Mouse (Mus musculus): ENCODE data around the gene Inpp5k.
"Not testable (repeated sequence)": the region's sequence is repeated elsewhere in the genome, so short reads cannot be mapped to it uniquely, and the experiment has no call there.

The Inpp5k gene

DNA sequence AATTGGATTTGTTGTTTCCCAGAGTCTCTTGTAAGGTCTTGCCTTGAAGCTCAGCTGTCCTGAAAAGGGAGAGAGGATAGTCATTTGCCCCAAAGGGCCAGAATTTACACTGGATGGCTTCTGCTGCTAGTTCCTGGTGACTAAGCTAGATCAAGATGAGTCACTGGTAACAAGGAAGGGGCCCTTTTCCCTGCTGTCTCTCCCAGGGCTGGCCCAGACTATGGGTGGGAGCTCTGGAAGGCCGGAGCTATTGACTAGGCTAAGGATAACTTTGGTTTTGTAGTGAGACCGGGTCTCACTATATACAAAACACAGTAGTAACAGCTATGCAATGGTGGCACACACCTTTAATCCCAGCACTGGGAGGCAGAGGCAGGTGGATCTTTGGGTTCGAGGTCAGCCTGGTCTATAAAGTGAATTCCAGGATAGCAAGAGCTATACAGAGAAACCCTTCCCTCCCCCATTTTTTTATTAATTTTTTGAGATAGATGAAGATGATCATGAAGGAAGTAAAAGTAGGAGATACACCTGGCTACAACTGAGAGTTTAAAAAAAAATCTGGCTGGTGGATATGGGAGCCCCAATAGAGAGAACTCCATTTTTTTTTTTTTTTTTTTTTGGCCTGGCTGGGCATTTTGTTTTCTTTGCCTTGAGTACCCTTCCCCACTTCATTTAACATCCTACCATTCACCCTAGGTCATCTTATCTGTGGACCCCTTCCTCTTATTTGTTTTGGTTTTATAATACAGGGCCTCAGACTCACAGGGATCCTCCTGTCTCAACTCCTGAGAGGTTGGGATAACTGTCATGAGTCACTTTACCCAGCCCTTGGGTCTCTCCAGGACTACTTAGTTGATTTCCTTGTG, 47.3 kb downstream of the Inpp5k start:
- DNase-seq (ENCODE audit: extremely low read depth, low read depth), result no peak

DNA sequence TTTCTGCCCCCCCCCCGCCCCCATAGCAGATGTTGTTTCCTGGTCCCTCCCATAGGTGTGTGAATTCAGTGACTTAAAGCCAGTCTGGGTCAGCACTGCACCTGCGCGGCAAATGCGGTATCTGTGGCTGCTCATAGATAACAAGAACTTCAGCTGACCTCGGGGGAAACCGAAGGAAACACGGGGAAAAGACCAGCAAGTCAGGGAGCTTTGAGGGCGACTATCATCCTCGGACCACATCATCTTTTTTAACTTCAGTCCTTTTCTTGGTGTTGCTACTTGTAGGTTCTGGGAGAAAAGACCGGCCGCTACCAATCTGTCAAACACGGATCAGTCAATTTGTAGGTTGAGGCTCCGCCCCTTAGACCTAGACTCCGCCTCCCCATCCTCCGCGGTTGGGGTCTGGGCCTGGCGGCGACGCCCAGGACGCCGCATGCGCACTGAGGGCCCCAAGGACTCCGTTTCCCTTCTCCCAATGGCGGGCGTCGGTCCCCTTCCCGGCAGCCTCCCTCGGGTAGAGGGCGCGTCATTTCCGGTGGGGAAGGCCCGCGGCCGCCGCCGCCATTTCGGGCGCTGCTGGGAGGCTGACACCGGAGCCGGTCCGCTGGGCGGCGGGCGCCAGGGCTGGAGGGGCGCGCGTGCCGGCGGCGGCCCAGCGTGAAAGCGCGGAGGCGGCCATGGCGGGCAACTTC, 48.1 kb downstream of the Inpp5k start, which contains the start of gene Crk:
Gene Crk, plus strand, starts transcription at position 513 of the 692 bp plus-strand sequence.
- peak; percentile 87 for DNase-seq (ENCODE audit: extremely low read depth, low read depth)

DNA sequence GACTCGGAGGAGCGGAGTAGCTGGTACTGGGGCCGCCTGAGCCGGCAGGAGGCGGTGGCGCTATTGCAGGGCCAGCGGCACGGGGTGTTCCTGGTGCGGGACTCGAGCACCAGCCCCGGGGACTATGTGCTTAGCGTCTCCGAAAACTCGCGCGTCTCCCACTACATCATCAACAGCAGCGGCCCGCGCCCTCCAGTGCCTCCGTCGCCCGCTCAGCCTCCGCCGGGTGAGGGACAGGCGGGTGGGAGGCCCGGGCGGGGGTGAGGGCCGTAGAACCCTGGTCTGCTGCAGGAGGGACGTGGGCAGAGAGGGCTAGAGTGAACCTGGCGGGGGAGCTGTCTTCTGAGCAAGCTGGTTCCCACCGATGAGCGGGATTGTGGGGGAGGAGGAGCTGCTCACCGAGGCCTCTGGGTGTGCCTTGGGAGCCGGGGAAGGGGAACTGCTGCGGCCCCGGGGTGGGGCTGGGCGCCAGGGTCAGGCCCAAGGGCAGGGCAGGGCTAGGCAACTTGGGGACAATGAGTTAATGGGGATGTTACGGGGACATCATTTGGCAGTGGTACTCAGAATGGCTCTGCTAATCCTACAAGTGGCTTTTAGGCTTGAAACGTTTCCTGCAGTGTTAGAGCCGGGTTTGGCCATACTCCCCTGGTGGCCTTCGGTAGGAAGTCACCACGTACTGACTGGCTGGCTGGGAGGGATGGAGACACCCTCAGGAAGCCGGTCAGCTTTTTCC, 48.8 kb downstream of the Inpp5k start:
- DNase-seq (ENCODE audit: extremely low read depth, low read depth), result peak; percentile 31

DNA sequence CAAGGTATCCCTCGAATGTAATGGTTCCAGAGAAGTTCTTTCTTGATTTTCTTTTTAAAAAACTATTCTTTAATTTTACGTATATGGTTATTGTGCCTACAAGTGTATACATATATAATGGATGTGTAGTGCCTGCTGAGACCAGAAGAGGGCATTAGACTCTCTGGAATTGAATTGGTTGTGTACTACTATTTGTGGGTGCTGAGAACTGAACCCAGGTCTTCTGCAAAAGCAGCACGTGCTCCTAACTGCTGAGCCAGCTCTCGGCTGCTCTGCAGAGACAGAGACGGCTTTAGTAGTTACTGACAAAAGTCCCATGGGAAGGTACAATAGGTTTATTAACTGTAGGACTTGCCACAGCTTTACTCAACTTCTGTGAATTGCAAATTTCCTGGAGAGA, 53.7 kb downstream of the Inpp5k start:
- DNase-seq (ENCODE audit: extremely low read depth, low read depth), result no peak

DNA sequence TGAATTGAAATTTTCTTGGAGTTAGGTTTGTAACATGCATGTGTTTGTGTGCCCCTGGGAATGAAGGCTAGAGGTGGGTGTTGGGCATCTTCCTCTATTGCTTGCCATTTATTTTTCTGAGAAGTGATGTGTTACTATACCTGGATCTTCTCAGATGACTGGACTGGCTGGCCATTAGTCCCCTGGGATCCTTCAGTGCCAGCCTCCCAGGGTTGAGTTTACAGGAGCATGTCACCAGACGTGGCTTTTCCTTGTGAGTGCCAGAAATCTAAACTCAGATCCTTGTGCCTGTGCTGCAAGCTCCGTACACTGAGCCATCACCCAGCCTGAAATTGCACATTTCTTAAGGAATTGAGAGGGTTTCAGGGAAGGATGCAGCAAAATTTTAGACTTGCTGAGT, 54.2 kb downstream of the Inpp5k start:
- DNase-seq (ENCODE audit: extremely low read depth, low read depth), result no peak

DNA sequence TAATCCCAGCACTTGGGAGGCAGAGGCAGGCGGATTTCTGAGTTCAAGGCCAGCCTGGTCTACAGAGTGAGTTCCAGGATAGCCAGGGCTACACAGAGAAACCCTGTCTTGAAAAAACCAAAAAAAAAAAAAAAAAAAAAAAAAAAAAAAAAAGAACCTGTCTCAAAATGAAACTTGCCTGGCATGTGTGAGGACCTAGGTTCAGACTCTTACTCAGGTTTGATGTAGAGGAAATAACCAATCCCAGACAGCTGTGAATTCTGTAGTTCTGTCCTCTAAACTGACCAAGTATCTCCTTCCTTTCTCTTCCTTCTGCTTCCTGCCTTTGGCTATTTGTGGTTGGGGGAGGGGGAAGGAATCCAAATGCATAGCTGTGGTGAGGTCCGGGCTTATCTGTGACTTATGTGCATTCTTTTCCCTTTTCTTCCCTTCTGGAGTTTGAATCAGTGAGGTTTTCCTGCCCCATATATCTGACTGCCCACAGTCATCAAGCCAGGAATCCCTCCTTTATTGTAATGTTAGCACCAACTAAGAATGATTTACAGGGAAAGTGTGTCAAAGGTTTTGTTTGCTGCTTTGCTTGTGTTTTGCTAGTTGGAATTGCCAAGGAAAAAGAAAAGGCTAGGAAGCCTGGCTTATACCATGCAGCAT, 56.7 kb downstream of the Inpp5k start:
- no peak for DNase-seq (ENCODE audit: extremely low read depth, low read depth)

DNA sequence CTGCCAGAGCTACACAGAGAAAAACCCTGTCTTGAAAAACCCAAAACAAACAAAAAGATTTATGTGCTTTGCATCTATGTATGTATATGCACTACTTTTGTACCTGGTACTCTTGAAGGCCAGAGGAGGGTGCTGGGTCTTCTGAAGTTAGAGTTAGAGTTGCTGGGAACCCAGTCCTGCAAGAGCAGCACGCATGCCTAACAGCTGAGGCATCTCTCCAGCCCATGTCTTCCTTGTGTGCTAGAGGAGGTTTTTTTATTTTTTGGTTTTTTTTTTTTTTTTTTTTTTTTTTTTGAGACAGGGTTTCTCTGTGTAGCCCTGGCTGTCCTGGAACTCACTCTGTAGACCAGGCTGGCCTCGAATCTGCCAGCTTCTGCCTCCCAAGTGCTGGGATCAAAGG, 57.3 kb downstream of the Inpp5k start:
- DNase-seq (ENCODE audit: extremely low read depth, low read depth), result no peak

DNA sequence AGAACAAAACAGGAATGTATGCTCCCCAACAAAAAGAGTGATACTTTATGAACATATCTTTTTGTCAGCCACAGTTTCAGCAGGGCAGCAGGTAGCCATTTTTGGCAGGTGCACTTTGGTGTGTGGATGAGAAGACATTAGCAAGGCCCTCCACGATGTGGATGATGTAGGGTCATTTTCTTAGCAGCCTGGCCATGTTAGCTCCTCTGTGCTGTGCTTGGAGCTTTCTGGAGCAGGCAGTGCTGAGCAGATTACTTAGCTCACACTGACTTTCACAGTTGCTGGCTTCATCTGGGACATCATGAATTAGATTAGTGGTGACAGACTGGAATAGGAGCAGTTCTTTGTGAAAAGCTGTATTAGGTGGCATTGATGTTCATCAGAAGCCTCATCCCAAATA, 59.2 kb downstream of the Inpp5k start:
- DNase-seq (ENCODE audit: extremely low read depth, low read depth), result no peak

DNA sequence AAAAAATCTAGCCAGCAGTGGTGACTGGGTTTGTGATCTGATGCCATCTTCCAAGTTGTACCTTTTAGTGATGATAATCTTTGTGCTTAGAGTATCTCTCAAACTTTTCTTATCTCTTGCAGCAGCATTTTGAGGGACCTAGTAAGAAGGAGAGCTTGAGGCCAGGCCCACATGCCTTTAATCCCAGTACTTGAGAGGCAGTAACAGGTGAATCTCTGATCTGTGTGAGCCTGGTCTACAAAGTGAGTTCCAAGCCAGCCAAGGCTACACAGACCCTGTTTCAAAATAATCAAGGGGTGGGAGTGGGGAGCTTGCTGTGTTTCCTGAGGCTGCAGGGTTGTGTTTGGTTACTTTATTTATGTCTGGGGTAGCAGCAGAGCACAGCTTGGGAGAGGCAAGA, 60.3 kb downstream of the Inpp5k start:
- no peak for DNase-seq (ENCODE audit: extremely low read depth, low read depth)

DNA sequence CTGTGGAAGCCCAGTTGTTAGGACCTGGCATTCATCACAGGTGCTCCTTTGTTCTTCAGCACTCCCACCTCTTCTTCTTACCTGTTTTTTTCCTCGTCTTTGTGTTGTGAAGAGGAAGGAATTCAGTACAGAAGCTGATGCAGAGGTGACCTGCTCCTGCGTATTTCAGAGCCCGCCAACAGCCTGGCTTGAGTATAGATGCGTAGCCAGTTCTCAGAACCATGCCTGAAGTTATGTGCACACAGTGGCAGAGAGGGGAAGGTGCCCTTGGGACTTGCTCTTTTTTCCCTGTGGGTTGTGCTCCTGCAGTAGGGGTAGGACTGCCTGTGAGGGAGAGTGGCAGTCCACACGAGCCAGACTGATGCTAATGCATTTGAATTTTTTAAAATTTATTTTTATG, 62.8 kb downstream of the Inpp5k start:
- no peak for DNase-seq (ENCODE audit: extremely low read depth, low read depth)

DNA sequence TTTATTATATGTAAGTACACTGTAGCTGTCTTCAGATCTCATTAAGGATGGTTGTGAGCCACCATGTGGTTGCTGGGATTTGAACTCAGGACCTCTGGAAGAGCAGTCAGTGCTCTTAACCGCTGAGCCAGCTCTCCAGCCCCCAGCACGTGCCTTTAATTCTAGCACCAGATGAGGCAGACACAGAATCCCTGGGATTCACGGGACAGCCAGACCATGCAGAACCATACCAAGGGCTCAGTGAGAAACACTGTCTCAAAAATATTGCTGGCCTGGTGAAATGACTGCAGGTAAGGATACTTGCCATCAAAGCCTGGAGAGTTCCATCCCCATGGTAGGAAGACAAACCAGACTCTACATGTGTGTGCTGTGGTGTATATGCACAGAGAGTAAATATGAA, 66.7 kb downstream of the Inpp5k start:
- DNase-seq (ENCODE audit: extremely low read depth, low read depth), result not testable (repeated sequence)
